Mouse (Mus musculus) lung, postnatal 0 days (tissue): Measurements from ENCODE around the gene Dgki.

Experiments
- CTCF ChIP-seq: IDR thresholded peaks from 2 replicates; pipeline ENCODE4 v1.5.1; 2016; ENCODE audit warnings: antibody characterized with exemption, mild to moderate bottlenecking
- EP300 ChIP-seq: IDR thresholded peaks from 2 replicates; pipeline ENCODE4 v1.6.1; 2016; ENCODE audit warnings: antibody characterized with exemption, mild to moderate bottlenecking, control low read depth

DNA sequence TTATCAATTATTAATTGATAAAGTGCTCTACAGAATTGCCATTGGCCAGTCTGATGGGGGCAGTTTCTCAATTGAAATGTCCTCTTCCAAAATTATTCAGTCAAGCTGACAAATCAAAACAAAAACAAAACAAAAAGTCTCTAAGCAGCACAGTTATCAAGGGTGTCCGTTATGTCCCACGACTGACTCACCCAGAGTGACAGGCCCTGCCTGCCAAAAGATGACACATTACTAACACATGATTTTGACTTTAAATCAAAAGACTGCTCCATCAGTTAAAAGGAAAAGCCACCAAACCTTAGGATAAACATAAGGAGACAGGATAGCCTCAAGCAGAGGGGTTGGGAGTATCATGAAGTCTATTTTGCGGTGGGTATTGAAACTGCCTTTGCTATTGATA is 483.3 kb downstream of the Dgki start:
- no peak for TF ChIP-seq CTCF
- no peak for TF ChIP-seq EP300
